Mouse (Mus musculus): ENCODE measurements around the gene Sidt2.

DNA sequence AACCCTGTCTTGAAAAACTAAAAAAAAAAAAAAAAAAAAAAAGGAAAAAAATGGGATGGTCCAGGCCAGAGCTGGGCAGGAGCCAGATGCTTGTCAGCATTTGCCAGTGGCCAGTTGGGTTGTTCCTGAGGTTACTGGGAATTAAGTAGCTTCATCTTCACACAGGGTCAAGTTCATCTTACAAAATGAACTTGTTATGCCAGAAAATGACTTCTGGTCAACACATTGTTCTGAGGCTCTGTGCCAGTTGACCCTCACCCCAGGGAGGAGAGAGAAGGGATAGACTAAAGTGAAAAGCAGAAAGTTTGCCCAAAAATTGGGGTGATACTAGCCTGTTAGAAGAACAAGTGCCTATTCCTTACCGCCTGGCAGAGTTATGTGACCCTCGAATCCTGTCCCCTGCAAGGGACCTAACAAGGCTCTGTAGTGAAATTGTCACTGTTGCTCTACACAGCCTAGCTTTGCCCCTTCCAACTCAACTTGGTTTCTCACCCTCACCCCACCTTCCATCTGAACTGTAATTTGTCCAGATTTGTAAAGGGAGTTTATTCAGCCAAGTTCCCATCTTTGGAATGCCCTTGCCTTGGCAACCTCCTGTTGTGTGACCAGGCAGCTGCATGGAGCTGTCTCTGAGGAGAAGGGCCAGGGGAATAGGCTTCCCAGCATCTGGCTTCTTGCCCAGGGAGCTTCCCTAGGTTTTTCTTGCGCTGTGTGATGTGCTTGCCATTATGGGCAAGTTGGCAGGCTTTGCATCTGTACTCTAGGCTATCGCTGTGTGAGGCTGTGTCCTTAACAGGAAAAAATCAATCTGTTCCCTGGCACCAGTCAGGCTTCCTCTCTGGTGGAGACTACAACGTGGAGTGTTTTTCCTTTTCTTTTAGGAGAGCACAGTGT is 37.8 kb downstream of the Sidt2 start:
- no peak for TF ChIP-seq CTCF (IDR thresholded peaks at IDR 0.05; ENCODE audit: low read depth)
- TF ChIP-seq EP300 (IDR thresholded peaks at IDR 0.05; ENCODE audit: low read depth), result no peak

All from heart, postnatal 0 days (tissue).